In genomic region chr2:72079110-72079509, GRCm38 (mm10) we compare ENCODE assay signal across 28 mouse cellular contexts.
DNase-seq lines count a peak whose midpoint lies in the region; ATAC-seq lines count a peak whose summit lies in the region.
"Had no signal": no experiment of that assay in that cellular context is flagged by ENCODE, and none has a peak within 500 bp of the region (broad histone marks: within the 10 kb centered on the region; RNA-seq: fewer than 3 reads in every experiment).

No protein-coding gene starts in this region.

- 79% methylated on average over 8 of the region's 8 CpGs for WGBS in intestine, embryonic 14.5 days
- WGBS in intestine, embryonic 15.5 days: 79% methylated on average over 8 of the region's 8 CpGs
- WGBS in forebrain, embryonic 13.5 days: 80% methylated on average over 8 of the region's 8 CpGs

- H3K4me2 ChIP-seq in intestine, embryonic 14.5 days (ENCODE audit: low read length): no peak overlapping the region
- no peak overlapping the region for H3K4me2 ChIP-seq in intestine, embryonic 15.5 days (replicated peaks)
- H3K4me2 ChIP-seq in forebrain, embryonic 13.5 days: no peak overlapping the region
- H3K4me2 ChIP-seq: forebrain, embryonic 12.5 days; heart, embryonic 15.5 days; hindbrain, embryonic 13.5 days; midbrain, embryonic 15.5 days; neural tube, embryonic 15.5 days had no signal

- no peak overlapping the region for H3K9ac ChIP-seq in intestine, embryonic 14.5 days (ENCODE audit: low read length)
- H3K9ac ChIP-seq in intestine, embryonic 15.5 days: no peak overlapping the region
- H3K9ac ChIP-seq in forebrain, embryonic 13.5 days: no peak overlapping the region
- H3K9ac ChIP-seq: forebrain, embryonic 12.5 days; heart, embryonic 15.5 days; hindbrain, embryonic 13.5 days; liver, embryonic 14.5 days; midbrain, embryonic 15.5 days; neural tube, embryonic 15.5 days had no signal

- H3K4me3 ChIP-seq in intestine, embryonic 14.5 days (ENCODE audit: low read depth, low read length): no peak overlapping the region
- no peak overlapping the region for H3K4me3 ChIP-seq in intestine, embryonic 15.5 days (replicated peaks)
- no peak overlapping the region for H3K4me3 ChIP-seq in forebrain, embryonic 13.5 days
- H3K4me3 ChIP-seq: erythroblast, embryonic 14.5 days; forebrain, embryonic 12.5 days; heart, embryonic 10.5 days; heart, embryonic 15.5 days; hindbrain, embryonic 13.5 days; midbrain, embryonic 10.5 days; midbrain, embryonic 15.5 days; neural tube, embryonic 15.5 days had no signal

- no peak overlapping the region for H3K27ac ChIP-seq in intestine, embryonic 14.5 days (ENCODE audit: low read depth)
- H3K27ac ChIP-seq in intestine, embryonic 15.5 days: no peak overlapping the region
- H3K27ac ChIP-seq in forebrain, embryonic 13.5 days: no peak overlapping the region
- H3K27ac ChIP-seq: forebrain, embryonic 12.5 days; heart, embryonic 10.5 days; heart, embryonic 15.5 days; hindbrain, embryonic 13.5 days; liver, embryonic 14.5 days; midbrain, embryonic 10.5 days; midbrain, embryonic 15.5 days; neural tube, embryonic 15.5 days had no signal

- no peaks in the 10 kb centered on the region for H3K27me3 ChIP-seq in intestine, embryonic 14.5 days (replicated peaks; ENCODE audit: control insufficient read depth, insufficient read depth, low read length)
- H3K27me3 ChIP-seq in intestine, embryonic 15.5 days (replicated peaks): no peaks in the 10 kb centered on the region
- no peaks in the 10 kb centered on the region for H3K27me3 ChIP-seq in splenic B cell, adult 2 months (ENCODE audit: control insufficient read depth, insufficient read depth, low read length, poor library complexity, severe bottlenecking)
- H3K27me3 ChIP-seq in forebrain, embryonic 13.5 days: no peaks in the 10 kb centered on the region
- H3K27me3 ChIP-seq: forebrain, embryonic 12.5 days; heart, embryonic 15.5 days; hindbrain, embryonic 13.5 days; midbrain, embryonic 15.5 days; neural tube, embryonic 15.5 days had no signal

- no peak for ATAC-seq in intestine, embryonic 14.5 days (replicated peaks; ENCODE audit: low FRiP score, low TSS enrichment, low read depth)
- ATAC-seq in intestine, embryonic 15.5 days: no peak
- no peak for ATAC-seq in forebrain, embryonic 13.5 days
- ATAC-seq: CD4-positive, CD25-positive, alpha-beta regulatory T cell, adult 4 months; midbrain, embryonic 15.5 days had no signal

- H3K4me1 ChIP-seq in intestine, embryonic 14.5 days (replicated peaks; ENCODE audit: control insufficient read depth, insufficient read depth, low read length): no peaks in the 10 kb centered on the region
- no peaks in the 10 kb centered on the region for H3K4me1 ChIP-seq in intestine, embryonic 15.5 days (replicated peaks)
- H3K4me1 ChIP-seq in forebrain, embryonic 13.5 days: 0 out of 2 replicates have a peak, but pooled peaks cover 5% of the 10 kb centered on the region
- H3K4me1 ChIP-seq: forebrain, embryonic 12.5 days; hindbrain, embryonic 13.5 days; midbrain, embryonic 10.5 days; midbrain, embryonic 15.5 days had no signal

- peak; percentile 25 for DNase-seq in intestine, embryonic 14.5 days (ENCODE audit: low spot score)
- peak; percentile 31 for DNase-seq in c-Kit-positive CD71-negative TER-119-negative erythroid progenitor cells, embryonic 14.5 days (ENCODE audit: low read depth)
- DNase-seq in splenic B cell, adult 2 months (ENCODE audit: low read depth, low spot score): peak; percentile 8
- no peak for DNase-seq in cerebellum, adult 9-11 months
- DNase-seq in urinary bladder, postnatal 14 days (ENCODE audit: low spot score): no peak
- DNase-seq: adrenal gland, adult 2 months; adrenal gland, postnatal 36 days; cerebellum, postnatal 36 days; gastrocnemius, postnatal 10 days; heart, postnatal 36 days; kidney, adult 11 months; kidney, postnatal 14 days; layer of hippocampus, adult 9-11 months; liver; lung, adult 2 months; lung, postnatal 10 days had no signal

- no peaks in the 10 kb centered on the region for H3K36me3 ChIP-seq in intestine, embryonic 14.5 days (ENCODE audit: control insufficient read depth, insufficient read depth, low read length)
- no peaks in the 10 kb centered on the region for H3K36me3 ChIP-seq in intestine, embryonic 15.5 days
- H3K36me3 ChIP-seq in splenic B cell, adult 2 months (ENCODE audit: control insufficient read depth, insufficient read depth, low read length, poor library complexity, severe bottlenecking): no peaks in the 10 kb centered on the region
- H3K36me3 ChIP-seq in forebrain, embryonic 13.5 days (ENCODE audit: poor library complexity, severe bottlenecking): no peaks in the 10 kb centered on the region
- H3K36me3 ChIP-seq: forebrain, embryonic 12.5 days; heart, embryonic 10.5 days; heart, embryonic 15.5 days; hindbrain, embryonic 13.5 days; midbrain, embryonic 10.5 days; midbrain, embryonic 15.5 days; neural tube, embryonic 15.5 days had no signal

- H3K9me3 ChIP-seq in intestine, embryonic 14.5 days (ENCODE audit: control insufficient read depth, low read length): no peaks in the 10 kb centered on the region
- no peaks in the 10 kb centered on the region for H3K9me3 ChIP-seq in intestine, embryonic 15.5 days
- no peaks in the 10 kb centered on the region for H3K9me3 ChIP-seq in forebrain, embryonic 13.5 days (replicated peaks)
- H3K9me3 ChIP-seq: forebrain, embryonic 12.5 days; heart, embryonic 10.5 days; heart, embryonic 15.5 days; hindbrain, embryonic 13.5 days; midbrain, embryonic 10.5 days; midbrain, embryonic 15.5 days; neural tube, embryonic 15.5 days had no signal

Comparison
In these comparisons a context has a peak if more than half of its experiments do, and no peak if none do; other contexts are left out.
1. DNase-seq: peak in intestine, embryonic 14.5 days (single experiment), c-Kit-positive CD71-negative TER-119-negative erythroid progenitor cells, embryonic 14.5 days (single experiment) and splenic B cell, adult 2 months (single experiment); none in cerebellum, adult 9-11 months (single experiment) and urinary bladder, postnatal 14 days (single experiment).